Mouse (Mus musculus) adrenal gland, adult 18-20 months (tissue): ENCODE measurements around the gene Reps2. TPM values are rescaled to one million over a fixed set of nuclear protein-coding genes. Genes with fewer than 3 reads are reported as not detected.

Experiments
- total RNA-seq, 2 experiments: library from RNA; stranded (reverse); gene quantifications; 1 replicate in 1 of 2; 2 replicates in 1 of 2; pipeline ENCODE4 v1.2.3; 2021

Gene Reps2
- total RNA-seq, 2 experiments from 2014 or later = 2.5 to 3.0 TPM

Other genes with a start within 250 kb of the Reps2 start
- gene Rbbp7, start 116.8 kb upstream of the Reps2 start, total RNA-seq = 100 to 1,000 TPM; 155 to 173 TPM
- gene Txlng, start 185.8 kb upstream of the Reps2 start, total RNA-seq = 10 to 100 TPM; 16.9 to 18.5 TPM
- 10 to 100 TPM; 80.0 to 91.6 TPM for gene Syap1, start 244.8 kb upstream of the Reps2 start, total RNA-seq